Mouse (Mus musculus) frontal cortex, adult (tissue): ENCODE measurements at regions not wholly inside any gene's neighbourhood (a gene's known extent, or its start where the extent isn't known, plus 50 kb on each side); places are given as distances from the start of the nearest gene placed in this dataset.

Source experiments
- ATAC-seq: cut with Nextera tagmentation; 2 replicates; pipeline ENCODE4 v1.9.2; 2017; ENCODE audit warnings: mild to moderate bottlenecking, moderate library complexity, mixed read lengths; ENCODE audit not compliant: low TSS enrichment

GRCm38 (mm10) chr11:25356671-25357586 lies 853.6 kb downstream of the 5730522E02Rik start:
- ATAC-seq = peak; percentile 36

- ATAC-seq = no peak
Measured at GRCm38 (mm10) chr11:25335667-25336066, 874.9 kb downstream of the 5730522E02Rik start.

DNA sequence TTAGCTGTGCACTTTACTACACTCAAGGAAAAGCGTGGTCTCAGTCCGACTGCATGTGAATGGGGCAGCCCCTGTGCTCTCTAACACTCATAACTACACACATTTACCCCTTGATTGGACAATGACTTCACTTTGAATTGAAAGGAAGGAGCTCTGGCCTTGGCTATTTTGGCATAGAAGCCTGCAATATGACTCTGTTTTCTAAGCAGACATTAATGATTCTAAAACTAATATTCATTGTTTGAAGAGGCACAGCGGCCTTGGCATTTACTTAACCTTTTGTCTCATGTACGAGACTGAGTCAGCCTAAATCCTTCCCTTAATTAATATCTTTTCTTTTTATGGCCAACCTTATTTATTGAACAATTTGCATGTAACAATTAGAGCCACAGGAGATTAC lies 879.9 kb downstream of the 5730522E02Rik start:
- ATAC-seq = no peak

GRCm38 (mm10) chr11:25322426-25322825 lies 888.1 kb downstream of the 5730522E02Rik start:
- no peak for ATAC-seq

DNA sequence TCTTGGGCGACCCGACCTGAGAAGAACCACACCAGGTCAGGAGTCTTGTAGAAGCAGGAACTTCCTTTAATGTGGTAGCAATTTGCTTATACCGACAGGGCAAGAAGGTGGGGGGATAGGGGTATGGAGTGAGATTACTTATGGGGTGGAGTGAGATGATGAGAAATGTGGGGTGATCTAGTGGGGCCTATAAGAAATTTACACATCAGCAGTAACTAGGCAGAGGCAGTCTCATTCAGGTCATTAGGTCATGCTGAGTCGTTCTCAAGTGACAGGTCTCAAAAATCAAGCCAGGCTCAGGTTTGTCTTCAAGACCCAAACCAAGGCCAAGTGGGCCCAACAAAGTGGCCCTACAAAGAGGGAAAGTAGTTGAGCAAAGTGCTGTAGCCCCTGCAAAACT lies 889.1 kb downstream of the 5730522E02Rik start:
- ATAC-seq = no peak

GRCm38 (mm10) chr11:25314645-25315044 lies 895.9 kb downstream of the 5730522E02Rik start:
- peak; percentile 80 for ATAC-seq

DNA sequence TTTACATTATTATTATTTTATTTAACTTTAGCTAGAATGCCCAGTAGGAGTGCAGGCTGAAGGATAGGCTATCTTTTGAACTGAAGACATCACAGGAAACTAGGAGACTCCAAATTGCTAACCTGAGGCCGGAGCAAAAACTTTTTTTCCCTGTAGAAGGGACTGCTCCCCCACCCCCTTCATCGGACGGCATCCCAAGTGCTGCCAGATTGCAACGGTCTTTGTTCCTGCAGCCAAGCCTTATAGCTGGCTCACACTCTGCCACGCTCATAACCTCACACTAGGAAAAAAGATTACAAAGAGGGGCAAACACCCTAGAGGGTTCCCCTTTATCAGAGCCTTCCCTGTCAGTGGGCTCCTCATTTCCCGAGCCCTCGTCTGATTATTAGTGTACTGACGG lies 896.7 kb downstream of the 5730522E02Rik start:
- ATAC-seq = no peak

DNA sequence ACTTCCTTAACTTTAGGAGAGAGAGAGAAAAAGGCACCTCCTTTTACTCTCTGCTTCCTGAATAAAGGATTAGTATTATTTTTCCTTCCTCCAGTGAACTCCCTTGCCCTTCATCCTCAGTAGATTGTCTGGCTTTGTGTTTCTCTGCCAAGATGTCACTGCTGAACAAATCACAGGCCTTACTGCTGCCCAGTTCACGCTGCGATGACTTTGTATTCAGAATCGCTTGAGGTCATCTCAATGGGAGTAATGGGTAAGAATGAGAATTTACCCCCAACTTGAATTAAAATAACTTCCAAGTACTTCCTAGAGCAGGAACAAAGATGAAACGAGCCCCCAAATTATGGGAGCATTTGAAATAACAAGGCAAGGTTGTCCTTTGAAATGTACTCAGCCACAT lies 897.3 kb downstream of the 5730522E02Rik start:
- ATAC-seq = no peak

DNA sequence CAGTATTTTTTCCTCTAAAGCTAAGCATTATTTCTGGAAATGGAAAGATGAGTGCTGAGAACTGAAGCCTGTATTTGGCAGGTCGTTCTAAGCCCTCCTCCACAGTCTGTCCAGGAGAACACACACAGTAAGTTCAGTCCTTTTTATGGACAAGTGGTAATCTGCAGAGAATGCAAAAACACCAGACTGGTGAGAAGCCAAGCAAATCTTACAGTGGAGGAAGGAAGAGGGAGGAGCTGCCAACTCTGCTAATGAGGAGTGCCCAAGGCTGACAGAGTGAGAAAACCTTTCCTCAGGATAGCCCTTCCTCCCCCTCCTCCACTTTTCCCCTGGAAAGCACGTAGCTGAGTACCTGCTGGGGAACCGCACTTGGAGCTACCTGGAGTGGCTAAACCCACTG lies 899.8 kb downstream of the 5730522E02Rik start:
- peak; percentile 83 for ATAC-seq

- ATAC-seq = peak; percentile 94
Measured at GRCm38 (mm10) chr11:25301130-25301529, 909.4 kb downstream of the 5730522E02Rik start.

- peak; percentile 41 for ATAC-seq
Measured at GRCm38 (mm10) chr11:25288346-25288745, 922.2 kb downstream of the 5730522E02Rik start.

DNA sequence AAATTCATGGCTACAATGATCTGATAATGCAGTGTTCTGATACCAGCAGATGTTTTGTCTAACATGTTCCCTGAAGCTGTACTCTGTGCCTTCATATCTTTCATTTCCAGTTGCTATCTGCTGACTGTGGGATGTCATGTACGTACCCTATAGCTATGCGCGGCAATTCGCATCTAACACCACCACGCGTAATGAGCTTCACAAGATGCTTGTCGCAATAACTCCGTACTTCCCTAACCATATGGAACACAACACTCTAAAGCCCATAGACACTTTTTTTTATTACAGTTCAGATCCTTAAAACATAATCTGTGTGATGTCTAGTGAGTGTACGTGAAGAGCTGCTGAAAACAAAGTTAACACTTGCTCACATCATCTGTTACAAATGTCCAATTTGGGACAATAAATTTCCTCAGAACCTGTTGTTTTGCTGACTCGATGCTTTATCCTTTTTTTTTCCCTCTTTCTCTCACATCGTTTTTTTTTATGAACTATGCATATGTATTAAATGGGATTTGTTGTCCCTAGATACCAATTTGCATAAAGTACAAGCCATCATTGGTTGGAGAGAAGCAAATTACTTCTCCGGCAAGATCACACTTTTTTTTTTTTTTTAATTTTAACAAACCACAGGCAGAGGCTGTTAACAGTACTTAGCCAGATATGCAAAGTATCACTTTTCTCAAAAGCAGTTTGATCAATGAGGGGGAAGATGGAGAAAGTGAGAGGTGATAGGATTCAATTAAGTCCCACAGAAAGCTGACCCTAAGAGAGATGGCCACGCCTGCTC lies 922.9 kb downstream of the 5730522E02Rik start:
- peak; percentile 71 for ATAC-seq

- ATAC-seq = no peak
Measured at GRCm38 (mm10) chr11:25269936-25270540, 940.5 kb downstream of the 5730522E02Rik start.

GRCm38 (mm10) chr11:25262906-25263305 lies 947.7 kb downstream of the 5730522E02Rik start:
- no peak for ATAC-seq

DNA sequence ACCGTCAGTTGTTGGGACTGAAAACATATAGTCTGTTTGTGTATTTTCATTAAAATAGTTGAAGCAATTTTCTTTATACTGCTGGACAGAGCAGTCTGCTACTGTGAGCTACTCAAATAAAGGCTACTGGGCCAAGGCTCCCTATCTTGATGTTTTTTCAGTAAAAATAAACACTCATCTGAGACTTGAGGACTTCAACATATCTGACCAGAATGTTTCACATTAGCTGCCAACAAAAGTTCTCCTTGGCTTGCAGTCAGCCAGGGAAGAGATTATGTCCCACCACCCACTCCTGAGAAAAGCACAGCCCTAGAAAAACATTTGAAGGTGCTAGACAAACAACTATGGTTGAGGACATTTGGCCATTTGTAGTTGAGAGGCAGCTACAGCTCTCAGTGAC lies 950.9 kb downstream of the 5730522E02Rik start:
- ATAC-seq = no peak

DNA sequence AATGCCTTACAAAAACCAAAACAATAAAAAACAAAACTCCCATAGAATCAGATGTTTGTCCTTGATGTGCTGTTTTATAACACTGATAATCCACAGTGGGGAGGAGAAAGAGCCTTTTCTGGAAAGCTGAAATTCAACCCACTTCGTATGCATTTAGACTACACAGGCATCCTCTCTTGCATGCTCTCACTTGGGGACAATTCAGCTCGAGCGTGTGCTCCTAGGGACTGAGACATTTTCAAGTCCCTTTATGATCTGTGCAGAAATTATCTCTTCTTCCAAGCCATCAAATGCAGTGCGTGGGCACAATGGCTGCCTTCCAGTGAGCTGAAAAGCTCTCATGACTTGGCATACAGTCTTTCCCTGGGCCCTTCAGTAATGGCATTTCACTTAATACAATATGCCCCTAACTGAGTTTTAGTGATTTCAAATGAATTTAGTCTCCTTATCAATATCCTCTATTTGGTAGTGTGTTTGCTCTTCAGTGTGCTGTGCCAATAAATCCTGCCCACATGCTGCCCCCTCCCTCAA lies 977.1 kb downstream of the 5730522E02Rik start:
- ATAC-seq = peak; percentile 95
